Mouse (Mus musculus) liver, postnatal 0 days (tissue): Measurements from ENCODE around the gene Rps6ka1. TPM values are rescaled to one million over a fixed set of nuclear protein-coding genes. Genes with fewer than 3 reads are reported as not detected.
A peak's percentile ranks its signal among the peaks of the same experiment; 100 is the strongest.

Experiments used
- ATAC-seq: fragments of 200-750 bp; cut with Nextera tagmentation; 2 replicates; pipeline ENCODE4 v1.8.0; 2017; ENCODE audit warnings: mild to moderate bottlenecking, moderate library complexity
- DNase-seq: peaks from one replicate; pipeline ENCODE4 v3.0.0-alpha.2; 2016
- H3K27ac ChIP-seq: fragments of 300-500 bp; sonication (generic); 2 replicates; pipeline ENCODE4 v1.5.1; 2014; ENCODE audit warnings: antibody characterized with exemption, moderate library complexity, mild to moderate bottlenecking, low read depth
- H3K27me3 ChIP-seq: fragments of 300-500 bp; sonication (generic); 2 replicates; pipeline ENCODE4 v1.6.1; 2014; ENCODE audit warnings: low read length, control low read depth, mixed read lengths; ENCODE audit not compliant: insufficient read depth
- H3K36me3 ChIP-seq: fragments of 300-500 bp; sonication (generic); replicated peaks from 2 replicates; pipeline ENCODE4 v1.6.1; 2014; ENCODE audit warnings: mild to moderate bottlenecking, control low read depth, low read length, moderate library complexity, mixed read lengths; ENCODE audit not compliant: insufficient read depth
- H3K4me1 ChIP-seq: fragments of 300-500 bp; sonication (generic); 2 replicates; pipeline ENCODE4 v1.6.1; 2014; ENCODE audit warnings: antibody characterized with exemption, mild to moderate bottlenecking, control low read depth; ENCODE audit not compliant: insufficient read depth
- H3K4me2 ChIP-seq: fragments of 300-500 bp; sonication (generic); 2 replicates; pipeline ENCODE4 v1.6.1; 2014; ENCODE audit warnings: low read depth, mild to moderate bottlenecking, low read length, moderate library complexity, mixed read lengths
- H3K4me3 ChIP-seq: fragments of 300-500 bp; sonication (generic); 2 replicates; pipeline ENCODE4 v1.5.1; 2014; ENCODE audit warnings: low read depth, low read length
- H3K9ac ChIP-seq: fragments of 300-500 bp; sonication (generic); replicated peaks from 2 replicates; pipeline ENCODE4 v1.6.1; 2014; ENCODE audit warnings: mild to moderate bottlenecking, moderate library complexity
- H3K9me3 ChIP-seq: fragments of 300-500 bp; sonication (generic); 2 replicates; pipeline ENCODE4 v1.6.1; 2016; ENCODE audit warnings: mild to moderate bottlenecking, control low read depth, low read length, mixed read lengths
- CTCF ChIP-seq: sonication (generic); IDR thresholded peaks from 2 replicates; pipeline ENCODE4 v1.5.1; 2016; ENCODE audit warnings: antibody characterized with exemption, low read depth
- EP300 ChIP-seq: IDR thresholded peaks from 2 replicates; pipeline ENCODE4 v1.6.1; 2016; ENCODE audit warnings: antibody characterized with exemption, low read depth, mild to moderate bottlenecking
- WGBS: fragments of 180-500 bp; shearing (Covaris S2); extraction: QIAGEN DNeasy Blood & Tissue Kit; methylation state at CpG from one replicate; pipeline ENCODE4 v1.1.7; 2014; ENCODE audit not compliant: insufficient replicate concordance; 5-methylcytosine and 5-hydroxymethylcytosine counted together
- polyA plus RNA-seq: library from polyadenylated mRNA; unstranded; fragments of >200 nt; fragmentation: Nextera tagmentation; extraction: Ambion mirVana; gene quantifications from 2 replicates; pipeline ENCODE4 v1.2.1, GENCODE M21; 2015

The Rps6ka1 gene
- polyA plus RNA-seq, 1 experiment from 2014 or later = 36.9 TPM

DNA sequence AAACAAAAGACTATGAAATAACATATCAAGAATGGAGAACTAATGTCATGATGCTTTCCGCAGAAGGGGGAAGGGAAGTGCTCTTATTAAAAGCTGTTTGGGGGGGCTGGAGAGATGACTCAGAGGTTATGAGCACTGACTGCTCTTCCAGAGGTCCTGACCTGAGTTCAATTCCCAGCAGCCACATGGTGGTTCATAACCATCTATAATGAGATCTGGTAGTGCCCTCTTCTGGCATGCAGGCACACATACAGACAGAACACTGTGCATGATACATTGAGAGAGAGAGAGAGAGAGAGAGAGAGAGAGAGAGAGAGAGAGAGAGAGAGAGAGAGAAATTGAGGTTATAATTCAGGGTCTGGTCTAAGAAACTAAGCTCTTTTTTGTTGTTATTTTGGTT is 57.1 kb downstream of the Rps6ka1 start:
- peak; percentile 36; the same call in 1 of the 2 replicates for TF ChIP-seq CTCF
- no peak for TF ChIP-seq EP300
- H3K9ac ChIP-seq = no peak overlapping the region
- H3K36me3 ChIP-seq = no peaks in the 10 kb centered on the region
- no peak overlapping the region for H3K4me2 ChIP-seq
- H3K4me3 ChIP-seq = no peak overlapping the region
- no peaks in the 10 kb centered on the region for H3K9me3 ChIP-seq
- no peak for ATAC-seq
- H3K4me1 ChIP-seq = peaks cover 19% of the 10 kb centered on the region
- DNase-seq = no peak
- 85% methylated on average over 1 of the region's 1 CpGs for whole genome bisulfite sequencing
- no peak overlapping the region for H3K27ac ChIP-seq
- no peaks in the 10 kb centered on the region for H3K27me3 ChIP-seq

DNA sequence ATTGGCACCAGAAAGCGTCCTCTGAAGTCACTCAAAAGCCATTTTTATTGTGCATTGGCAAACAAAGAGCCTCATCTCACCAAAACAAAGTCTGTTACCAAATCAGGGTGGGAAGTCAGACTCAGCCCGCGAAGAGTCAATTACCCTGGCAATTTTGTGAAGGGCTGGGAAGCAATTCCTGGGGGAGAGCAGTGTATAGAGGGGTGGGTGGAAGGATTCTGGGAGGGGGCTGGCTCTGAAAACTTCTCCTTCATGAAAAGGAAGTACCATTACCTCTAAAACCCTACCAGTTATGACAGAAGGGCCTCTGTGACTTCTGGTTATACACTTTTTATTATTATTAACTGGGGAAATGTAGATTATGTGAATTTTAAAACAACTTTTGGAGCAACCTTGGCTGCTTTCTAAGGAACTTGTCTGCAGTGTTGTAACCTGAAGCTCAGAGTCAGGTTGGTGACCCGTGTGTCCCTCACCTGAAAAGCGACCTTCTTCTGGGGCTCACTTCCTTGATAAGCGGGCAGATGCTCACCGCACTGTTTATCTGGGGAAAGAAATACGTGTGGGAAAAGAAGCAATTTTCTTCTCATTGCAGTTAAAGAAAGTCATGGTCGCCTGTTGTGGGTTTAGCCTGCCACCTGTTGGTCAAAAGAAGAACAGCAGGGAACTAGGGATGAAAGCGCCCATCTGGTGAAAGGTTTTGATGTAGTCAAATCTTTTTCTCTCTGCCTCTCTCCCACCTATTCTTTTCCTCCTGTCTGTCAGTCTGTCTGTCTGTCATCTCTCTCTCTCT is 58.1 kb downstream of the Rps6ka1 start:
- no peak overlapping the region for H3K4me2 ChIP-seq
- H3K36me3 ChIP-seq = no peaks in the 10 kb centered on the region
- H3K9me3 ChIP-seq = no peaks in the 10 kb centered on the region
- H3K4me1 ChIP-seq = peaks cover 19% of the 10 kb centered on the region
- no peak overlapping the region for H3K9ac ChIP-seq
- no peak overlapping the region for H3K27ac ChIP-seq
- H3K4me3 ChIP-seq = no peak overlapping the region
- 10% methylated on average over 10 of the region's 10 CpGs for WGBS
- peak; percentile 97 for TF ChIP-seq CTCF
- no peak for TF ChIP-seq EP300
- 0 out of 2 replicates have a peak, but pooled peaks have one; percentile 31 for ATAC-seq
- DNase-seq = peak; percentile 81
- no peaks in the 10 kb centered on the region for H3K27me3 ChIP-seq

DNA sequence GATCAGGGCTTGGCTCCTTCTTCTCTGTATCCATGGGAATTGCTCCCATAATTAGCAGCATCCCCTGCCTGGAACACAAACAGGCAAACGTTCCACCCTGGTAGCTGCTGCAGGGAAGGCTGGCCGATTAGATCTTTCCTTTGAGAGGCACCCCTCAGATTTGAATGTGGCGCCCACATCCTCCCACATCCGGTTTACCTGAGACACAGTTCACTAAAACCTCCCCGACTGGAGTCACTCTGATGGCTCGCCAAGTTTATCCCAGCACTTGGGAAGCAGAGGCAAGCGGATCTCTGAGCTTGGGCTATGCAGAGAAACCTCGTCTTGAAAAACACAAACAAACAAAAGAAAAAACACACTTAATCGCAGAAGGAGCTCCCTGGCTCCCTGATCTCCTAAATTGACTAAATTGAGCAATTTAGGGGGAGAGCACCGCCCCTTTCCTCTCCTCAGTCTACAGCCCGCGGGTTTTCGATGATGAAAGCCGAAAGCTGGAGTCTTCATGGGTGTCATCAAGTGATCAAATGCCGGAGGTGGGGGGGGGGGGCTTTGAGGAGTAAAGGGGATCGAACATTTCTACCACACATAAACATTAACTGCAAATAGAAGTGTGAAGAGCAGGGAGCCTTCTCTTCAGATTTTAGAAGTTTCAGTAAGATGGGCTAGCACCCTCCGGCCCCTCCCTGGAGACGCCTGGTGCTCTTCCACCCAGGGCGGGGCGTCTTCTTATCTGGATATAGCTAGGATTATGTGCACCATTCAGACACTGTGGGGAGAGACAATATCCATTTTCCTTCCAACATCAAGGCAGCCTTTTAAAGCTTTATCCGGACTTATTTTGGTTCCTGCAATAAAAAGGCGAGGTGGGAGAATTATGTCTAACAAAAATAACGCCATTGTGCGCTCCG is 59.5 kb downstream of the Rps6ka1 start:
- TF ChIP-seq EP300 (no peak), CTCF (no peak)
- Histone ChIP-seq H3K9ac (peak overlapping the region; percentile 16; the same call in 1 of the 2 replicates), H3K36me3 (no peaks in the 10 kb centered on the region), H3K4me3 (peak overlapping the region; percentile 15; the same call in 1 of the 2 replicates), H3K27me3 (no peaks in the 10 kb centered on the region), H3K27ac (no peak overlapping the region), H3K9me3 (no peaks in the 10 kb centered on the region), H3K4me1 (peaks cover 19% of the 10 kb centered on the region), H3K4me2 (peak overlapping the region; percentile 62)
- ATAC-seq (no peak), DNase-seq (no peak)
- 24% methylated on average over 25 of the region's 25 CpGs for WGBS

DNA sequence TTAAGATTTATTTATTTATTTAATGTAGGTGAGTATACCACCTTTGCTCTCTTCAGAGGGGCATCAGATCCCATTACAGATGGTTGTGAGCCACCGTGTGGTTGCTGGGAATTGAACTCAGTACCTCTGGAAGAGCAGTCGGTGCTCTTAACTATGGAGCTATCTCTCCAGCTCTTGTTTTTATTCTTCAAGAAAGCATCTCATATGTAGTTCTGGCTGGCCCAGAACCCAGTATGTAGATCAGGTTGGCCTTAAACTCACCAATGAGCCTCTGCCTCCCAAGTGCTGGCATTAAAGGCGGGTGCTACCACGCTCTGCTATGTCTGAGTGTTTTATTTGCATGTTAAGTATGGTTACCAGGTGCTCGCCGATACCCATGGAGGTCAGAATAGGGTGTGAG is 60.2 kb downstream of the Rps6ka1 start:
- Histone ChIP-seq H3K36me3 (no peaks in the 10 kb centered on the region), H3K9me3 (no peaks in the 10 kb centered on the region), H3K4me1 (peaks cover 19% of the 10 kb centered on the region), H3K4me2 (no peak overlapping the region), H3K27me3 (no peaks in the 10 kb centered on the region), H3K9ac (no peak overlapping the region), H3K4me3 (no peak overlapping the region), H3K27ac (no peak overlapping the region)
- ATAC-seq = no peak
- no peak for DNase-seq
- TF ChIP-seq CTCF (no peak), EP300 (no peak)
- WGBS = 72% methylated on average over 6 of the region's 6 CpGs

DNA sequence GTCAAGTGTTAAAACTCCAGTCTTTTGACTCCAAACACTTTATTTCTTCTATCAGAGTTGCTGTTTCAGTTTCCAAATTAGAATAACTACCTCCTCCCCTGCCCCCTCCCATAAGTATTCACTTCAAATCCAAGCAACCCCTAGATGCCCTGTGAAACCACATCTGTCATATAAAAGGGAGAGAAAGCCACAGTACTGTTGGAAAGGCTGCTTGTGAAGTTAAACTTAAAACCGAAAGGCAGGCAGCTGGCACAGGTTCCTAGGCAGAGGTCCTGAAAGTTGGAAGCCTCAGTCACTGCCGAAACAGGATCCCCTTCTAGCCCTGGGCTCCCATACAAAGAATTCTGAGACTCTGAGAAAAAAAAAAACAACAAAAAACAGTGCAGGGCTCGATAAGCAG is 61.9 kb downstream of the Rps6ka1 start:
- Histone ChIP-seq H3K4me1 (peaks cover 20% of the 10 kb centered on the region), H3K27me3 (no peaks in the 10 kb centered on the region), H3K27ac (no peak overlapping the region), H3K4me2 (no peak overlapping the region), H3K36me3 (no peaks in the 10 kb centered on the region), H3K9me3 (no peaks in the 10 kb centered on the region), H3K4me3 (no peak overlapping the region), H3K9ac (no peak overlapping the region)
- 59% methylated on average over 3 of the region's 3 CpGs for WGBS
- ATAC-seq (no peak), DNase-seq (no peak)
- TF ChIP-seq CTCF (no peak), EP300 (no peak)
